Mouse (Mus musculus): Measurements from ENCODE around the gene Copz2.

GRCm38 (mm10) chr11:96832541-96832940, 17.1 kb upstream of the Copz2 start:
- TF ChIP-seq USF1 (IDR thresholded peaks at IDR 0.05; ENCODE audit: low read depth), result no peak
- no peak for TF ChIP-seq POLR2A (IDR thresholded peaks at IDR 0.05; ENCODE audit: insufficient read length, low read depth)
- TF ChIP-seq MYOD1 (IDR thresholded peaks at IDR 0.05; ENCODE audit: control insufficient read depth in 1 of 3, insufficient read length in 2 of 3, low read depth in 2 of 3), result no peak
- TF ChIP-seq POLR2AphosphoS2 (IDR thresholded peaks at IDR 0.05; ENCODE audit: insufficient read length, low read depth), result no peak
- TF ChIP-seq MAX (IDR thresholded peaks at IDR 0.05; ENCODE audit: low read depth), result no peak
- no peak for TF ChIP-seq TCF12 (IDR thresholded peaks at IDR 0.05; ENCODE audit: insufficient read depth, poor library complexity, severe bottlenecking)
- TF ChIP-seq CEBPB (IDR thresholded peaks at IDR 0.05; ENCODE audit: insufficient read depth, poor library complexity, severe bottlenecking), result no peak
- no peak for TF ChIP-seq E2F4 (IDR thresholded peaks at IDR 0.05; ENCODE audit: insufficient read depth)
